Mouse (Mus musculus): ENCODE measurements around the gene Rapsn. TPM values are rescaled to one million over a fixed set of nuclear protein-coding genes. Genes with fewer than 3 reads are reported as not detected.

Gene Rapsn
- total RNA-seq, 2 experiments from 2014 or later: not detected

DNA sequence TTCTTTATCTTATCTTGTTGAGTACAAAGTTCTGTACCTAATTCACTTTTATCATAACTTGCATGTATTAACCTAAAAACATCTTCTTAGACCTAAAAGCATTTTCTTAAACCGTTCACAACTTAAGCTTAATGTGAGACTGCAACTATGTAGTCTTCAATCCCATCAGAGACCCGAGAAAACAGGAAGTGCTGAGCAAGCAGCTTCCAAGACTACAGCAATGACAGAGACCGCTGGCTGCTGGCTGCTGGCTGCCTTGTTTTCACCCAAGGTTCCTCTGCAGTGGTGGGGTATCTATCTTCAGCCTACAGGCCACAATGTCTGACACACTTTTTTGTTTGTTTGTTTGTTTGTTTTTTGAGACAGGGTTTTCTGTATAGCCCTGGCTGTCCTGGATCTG, 16.5 kb downstream of the Rapsn start:
- ATAC-seq (replicated peaks; ENCODE audit: low FRiP score, low TSS enrichment, poor library complexity, severe bottlenecking): no peak

- ATAC-seq (replicated peaks; ENCODE audit: low FRiP score, low TSS enrichment, poor library complexity, severe bottlenecking): no peak
These were observed 17.3 kb downstream of the Rapsn start for GRCm38 (mm10) chr2:91052752-91053151.

GRCm38 (mm10) chr2:91053181-91053933, 17.9 kb downstream of the Rapsn start:
- no peak for ATAC-seq (replicated peaks; ENCODE audit: low FRiP score, low TSS enrichment, poor library complexity, severe bottlenecking)

DNA sequence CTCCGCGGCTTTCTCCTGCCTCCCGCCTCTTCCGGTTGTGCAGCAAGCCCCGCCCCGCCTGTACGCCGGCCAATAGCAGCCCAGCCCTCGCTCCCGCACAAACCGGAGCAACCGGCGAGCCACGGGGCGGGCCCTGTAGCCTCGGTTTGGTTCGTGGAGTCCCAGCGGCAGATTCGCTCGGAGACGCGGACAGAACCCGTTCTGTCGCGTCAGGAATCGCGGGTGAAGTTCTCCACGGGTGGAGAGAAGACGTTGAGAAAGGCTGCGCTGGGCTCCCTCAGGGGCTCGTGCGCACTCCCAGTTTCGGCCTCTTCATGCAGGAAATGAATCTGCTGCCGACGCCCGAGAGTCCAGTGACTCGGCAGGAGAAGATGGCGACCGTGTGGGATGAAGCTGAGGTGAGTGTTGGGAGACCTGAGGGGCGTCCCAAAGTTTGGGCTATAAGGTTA, 18.5 kb downstream of the Rapsn start, which contains the start of gene Psmc3:
Gene Psmc3 (plus strand): TSS at position 76 of the 449 bp plus-strand sequence.
- peak; percentile 98 for ATAC-seq (replicated peaks; ENCODE audit: low FRiP score, low TSS enrichment, poor library complexity, severe bottlenecking)

- no peak for ATAC-seq (replicated peaks; ENCODE audit: low FRiP score, low TSS enrichment, poor library complexity, severe bottlenecking)
These were observed 23.0 kb downstream of the Rapsn start for GRCm38 (mm10) chr2:91058435-91058834.

- no peak for ATAC-seq (replicated peaks; ENCODE audit: low FRiP score, low TSS enrichment, poor library complexity, severe bottlenecking)
These were observed 24.0 kb downstream of the Rapsn start for GRCm38 (mm10) chr2:91059376-91059775.

- peak; percentile 84 for ATAC-seq (replicated peaks; ENCODE audit: low FRiP score, low TSS enrichment, poor library complexity, severe bottlenecking)
These were observed 25.3 kb downstream of the Rapsn start for GRCm38 (mm10) chr2:91060544-91061355.

- ATAC-seq (replicated peaks; ENCODE audit: low FRiP score, low TSS enrichment, poor library complexity, severe bottlenecking): no peak
These were observed 26.5 kb downstream of the Rapsn start for GRCm38 (mm10) chr2:91061849-91062481.

GRCm38 (mm10) chr2:91062779-91063606, 27.6 kb downstream of the Rapsn start:
- ATAC-seq (replicated peaks; ENCODE audit: low FRiP score, low TSS enrichment, poor library complexity, severe bottlenecking): no peak

GRCm38 (mm10) chr2:91064211-91064610, 28.8 kb downstream of the Rapsn start:
- ATAC-seq (replicated peaks; ENCODE audit: low FRiP score, low TSS enrichment, poor library complexity, severe bottlenecking): no peak

DNA sequence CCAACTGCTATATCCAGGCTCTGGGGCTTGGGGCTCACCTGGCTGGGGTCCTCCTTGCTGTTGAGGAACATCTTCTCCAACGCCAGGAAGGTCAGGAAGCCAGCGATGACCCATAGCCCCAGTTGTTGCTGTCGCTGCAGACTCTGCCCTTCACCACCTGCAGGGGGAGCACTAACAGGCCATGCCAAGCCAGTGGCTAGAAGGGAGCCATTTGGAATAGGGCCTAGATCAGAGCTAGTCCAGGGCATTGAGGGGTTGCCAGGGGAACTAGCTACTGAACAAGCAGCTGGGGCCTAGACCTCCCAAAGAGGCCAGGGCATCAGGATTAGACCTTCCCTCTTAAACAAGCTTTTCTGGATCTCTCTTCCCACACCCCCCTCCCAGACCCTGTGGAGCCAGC, 30.1 kb downstream of the Rapsn start:
- no peak for ATAC-seq (replicated peaks; ENCODE audit: low FRiP score, low TSS enrichment, poor library complexity, severe bottlenecking)

GRCm38 (mm10) chr2:91066455-91066854, 31.0 kb downstream of the Rapsn start:
- no peak for ATAC-seq (replicated peaks; ENCODE audit: low FRiP score, low TSS enrichment, poor library complexity, severe bottlenecking)

- ATAC-seq (replicated peaks; ENCODE audit: low FRiP score, low TSS enrichment, poor library complexity, severe bottlenecking): no peak
These were observed 32.9 kb downstream of the Rapsn start for GRCm38 (mm10) chr2:91068162-91068871.

DNA sequence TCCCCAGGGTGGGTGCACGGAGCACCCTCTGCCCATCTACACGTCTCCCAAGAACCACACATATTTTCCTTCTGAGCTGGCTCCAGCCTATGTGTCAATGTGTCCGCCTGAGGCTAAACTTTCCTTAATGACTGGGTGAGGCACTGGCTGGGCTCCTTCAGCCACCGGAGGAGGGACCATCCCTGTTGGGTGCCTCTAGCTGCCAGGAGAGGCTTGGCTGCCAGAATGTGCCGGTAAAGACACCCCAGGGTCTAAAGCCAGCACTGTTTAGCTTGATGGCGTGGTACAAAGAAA, 33.4 kb downstream of the Rapsn start:
- no peak for ATAC-seq (replicated peaks; ENCODE audit: low FRiP score, low TSS enrichment, poor library complexity, severe bottlenecking)

GRCm38 (mm10) chr2:91069306-91070000, 34.0 kb downstream of the Rapsn start:
- ATAC-seq (replicated peaks; ENCODE audit: low FRiP score, low TSS enrichment, poor library complexity, severe bottlenecking): no peak

DNA sequence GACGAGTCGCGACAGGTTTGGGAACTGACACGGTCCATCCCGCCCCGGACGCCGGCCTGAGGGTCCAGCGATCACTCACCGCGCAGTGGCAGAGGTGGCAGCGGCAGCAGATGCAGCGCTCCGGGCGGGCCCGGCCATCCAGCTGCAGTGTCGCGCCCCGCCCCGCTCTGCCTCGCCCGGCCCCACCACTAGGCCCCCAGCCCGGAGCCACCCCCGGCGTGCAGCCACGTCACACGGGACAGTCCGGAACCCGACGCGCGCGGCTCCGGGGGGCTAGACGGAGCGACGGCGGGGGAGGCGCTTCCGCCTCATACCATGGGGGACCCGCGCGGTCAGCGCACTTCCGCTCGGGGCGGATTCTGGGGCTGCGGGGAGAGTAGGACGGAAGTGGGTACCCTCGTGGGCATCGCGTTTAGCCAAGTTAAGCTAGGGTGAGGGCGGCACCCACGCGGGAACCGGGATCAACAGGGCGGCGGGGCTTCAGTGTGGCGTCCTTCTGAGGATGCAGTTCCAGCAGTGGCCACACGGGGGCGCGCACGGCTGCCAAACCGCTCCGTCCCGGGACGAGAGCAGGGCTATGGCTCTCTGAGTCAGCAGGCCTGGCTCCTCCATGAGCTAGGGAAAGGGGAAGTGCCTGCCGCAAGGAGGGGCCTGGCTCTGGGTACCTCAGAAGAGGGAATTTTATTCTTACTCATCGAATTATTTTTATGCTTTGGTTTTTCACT, 34.8 kb downstream of the Rapsn start, which contains the start of gene Slc39a13:
Gene Slc39a13 (minus strand): TSS at position 342 of the 725 bp plus-strand sequence.
- peak; percentile 85 for ATAC-seq (replicated peaks; ENCODE audit: low FRiP score, low TSS enrichment, poor library complexity, severe bottlenecking)

DNA sequence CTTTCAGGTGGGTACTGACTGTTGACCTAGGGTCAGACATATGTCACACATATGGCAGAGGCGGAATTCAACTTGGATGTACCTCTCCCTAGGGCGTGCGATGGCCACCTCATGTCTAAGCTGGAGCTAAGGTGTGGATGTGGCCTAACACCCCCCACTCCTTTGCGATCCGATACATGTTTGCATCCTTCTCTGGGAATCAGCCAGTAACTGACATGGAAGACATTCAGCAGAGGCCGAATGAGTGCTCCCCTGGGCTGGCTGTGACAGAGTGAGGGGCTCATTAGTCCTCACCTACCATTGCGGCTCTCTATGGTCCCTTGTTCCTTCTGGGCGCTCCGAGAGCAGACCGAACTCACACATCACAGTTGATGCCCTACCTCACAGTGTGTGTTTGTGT, 35.6 kb downstream of the Rapsn start:
- no peak for ATAC-seq (replicated peaks; ENCODE audit: low FRiP score, low TSS enrichment, poor library complexity, severe bottlenecking)

DNA sequence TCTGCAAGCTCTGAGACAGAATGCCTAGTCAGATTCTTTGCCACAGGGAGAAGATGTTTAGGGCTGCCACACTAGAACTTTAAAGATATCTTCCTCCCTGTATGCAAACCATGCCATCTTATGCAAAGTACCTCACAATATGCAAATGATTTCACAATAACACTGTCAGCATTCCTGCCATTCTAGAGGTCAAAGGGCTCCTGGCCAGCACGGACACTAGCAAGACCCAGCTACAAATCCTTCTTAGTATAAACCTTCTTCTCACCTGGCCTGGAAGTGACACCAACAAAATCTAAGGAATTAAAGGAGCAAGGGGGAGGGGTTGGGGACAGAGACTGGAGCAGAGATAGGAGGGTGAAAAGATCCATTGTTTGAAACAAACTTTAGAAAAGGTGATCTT, 36.7 kb downstream of the Rapsn start:
- no peak for ATAC-seq (replicated peaks; ENCODE audit: low FRiP score, low TSS enrichment, poor library complexity, severe bottlenecking)

Data from megakaryocyte-erythroid progenitor cell, adult 5-6 weeks (primary cell).